Mouse (Mus musculus) CH12.LX (cell line): ENCODE measurements around the gene Ndufa4l2. TPM values are rescaled to one million over a fixed set of nuclear protein-coding genes. Genes with fewer than 3 reads are reported as not detected.
A peak's percentile ranks its signal among the peaks of the same experiment; 100 is the strongest.

Source experiments
- DNase-seq: peaks from one replicate; pipeline ENCODE4 v3.0.0-alpha.2; 2013; ENCODE audit errors: extremely low read depth
- H3K27ac ChIP-seq: 2 replicates; pipeline ENCODE4 v1.5.1; 2012; ENCODE audit warnings: low read depth, mild to moderate bottlenecking, control low read depth, moderate library complexity; ENCODE audit not compliant: insufficient read depth
- H3K27me3 ChIP-seq: replicated peaks from 2 replicates; pipeline ENCODE3; 2012; ENCODE audit warnings: inconsistent platforms
- H3K36me3 ChIP-seq, 2 experiments: replicated peaks in 1 of 2; 2 replicates each; pipeline versions ENCODE3 to v1.6.1; 2012; ENCODE audit warnings: inconsistent platforms in 1 of 2, low read length in 1 of 2, mild to moderate bottlenecking in 1 of 2, mixed read lengths in 1 of 2, moderate library complexity in 1 of 2; ENCODE audit not compliant: control insufficient read depth in 1 of 2, insufficient read depth in 1 of 2
- H3K4me1 ChIP-seq, 2 experiments: 2 replicates each; pipeline ENCODE4 v1.6.1; 2012; ENCODE audit warnings: inconsistent platforms in 1 of 2, moderate library complexity in 1 of 2; ENCODE audit not compliant: insufficient read depth in 2 of 2, control insufficient read depth in 1 of 2
- H3K4me2 ChIP-seq: 2 replicates; pipeline ENCODE4 v1.6.1; 2012; ENCODE audit warnings: low read depth, mild to moderate bottlenecking, control low read depth; ENCODE audit not compliant: poor library complexity, insufficient read depth, severe bottlenecking
- H3K4me3 ChIP-seq, 3 experiments: fragments of 150-350 bp in 1 of 3; sonication (generic) in 1 of 3; replicated peaks in 1 of 3; 2 replicates each; pipeline versions ENCODE3 to v1.5.1; 2011 to 2012; ENCODE audit warnings: low read depth in 2 of 3, low read length in 2 of 3, mild to moderate bottlenecking in 2 of 3, moderate library complexity in 2 of 3, control low read depth in 1 of 3, improper control_type of control experiment in 1 of 3, inconsistent platforms in 1 of 3, mixed read lengths in 1 of 3; ENCODE audit not compliant: poor library complexity in 1 of 3
- H3K79me2 ChIP-seq: replicated peaks from 2 replicates; pipeline ENCODE4 v1.6.1; 2012; ENCODE audit warnings: mild to moderate bottlenecking, moderate library complexity; ENCODE audit not compliant: control insufficient read depth, poor library complexity, insufficient read depth, severe bottlenecking; ENCODE audit errors: extremely low read depth
- H3K9ac ChIP-seq: 2 replicates; pipeline ENCODE4 v1.6.1; 2012; ENCODE audit warnings: low read depth, mild to moderate bottlenecking, control low read depth, moderate library complexity; ENCODE audit not compliant: insufficient read depth
- H3K9me3 ChIP-seq: replicated peaks from 2 replicates; pipeline ENCODE3; 2012; ENCODE audit warnings: low read length, inconsistent platforms, mixed read lengths
- BHLHE40 ChIP-seq: IDR thresholded peaks from 2 replicates; pipeline ENCODE4 v1.6.1; 2011; ENCODE audit warnings: mild to moderate bottlenecking, low read depth, low read length, improper control_type of control experiment
- CHD2 ChIP-seq: IDR thresholded peaks from 2 replicates; pipeline ENCODE4 v1.6.1; 2011; ENCODE audit warnings: low read length, improper control_type of control experiment
- CTCF ChIP-seq, 2 experiments: IDR thresholded peaks in 1 of 2; conservative IDR thresholded peaks in 1 of 2; 2 replicates each; pipeline ENCODE4 v1.5.1; 2011 to 2012; ENCODE audit warnings: low read depth in 2 of 2, low read length in 2 of 2, improper control_type of control experiment in 1 of 2, inconsistent platforms in 1 of 2, mild to moderate bottlenecking in 1 of 2, moderate library complexity in 1 of 2
- ELF1 ChIP-seq: IDR thresholded peaks from 2 replicates; pipeline ENCODE4 v1.6.1; 2014; ENCODE audit warnings: low read depth, mild to moderate bottlenecking, inconsistent platforms, low read length, improper control_type of control experiment
- EP300 ChIP-seq: IDR thresholded peaks from 2 replicates; pipeline ENCODE4 v1.6.1; 2011; ENCODE audit warnings: low read length, improper control_type of control experiment
- HCFC1 ChIP-seq: IDR thresholded peaks from 2 replicates; pipeline ENCODE4 v1.6.1; 2012; ENCODE audit warnings: low read depth, mild to moderate bottlenecking, inconsistent platforms, low read length, improper control_type of control experiment
- JUND ChIP-seq: conservative IDR thresholded peaks from 2 replicates; pipeline ENCODE4 v1.6.1; 2011; ENCODE audit warnings: low read depth, low read length, improper control_type of control experiment
- KAT2A ChIP-seq: IDR thresholded peaks from 2 replicates; pipeline ENCODE4 v1.6.1; 2012; ENCODE audit warnings: low read length, improper control_type of control experiment, inconsistent platforms; ENCODE audit not compliant: insufficient replicate concordance
- MAX ChIP-seq: IDR thresholded peaks from 2 replicates; pipeline ENCODE4 v1.6.1; 2011; ENCODE audit warnings: low read length, improper control_type of control experiment
- MAZ ChIP-seq: IDR thresholded peaks from 2 replicates; pipeline ENCODE4 v1.6.1; 2012; ENCODE audit warnings: low read depth, mild to moderate bottlenecking, inconsistent platforms, low read length, improper control_type of control experiment, moderate library complexity
- MEF2A ChIP-seq: IDR thresholded peaks from 2 replicates; pipeline ENCODE4 v1.6.1; 2014; ENCODE audit warnings: low read depth, mild to moderate bottlenecking, inconsistent platforms, low read length, improper control_type of control experiment, borderline replicate concordance
- MXI1 ChIP-seq: IDR thresholded peaks from 2 replicates; pipeline ENCODE4 v1.6.1; 2011; ENCODE audit warnings: mild to moderate bottlenecking, low read depth, low read length, improper control_type of control experiment
- MYC ChIP-seq: IDR thresholded peaks from 2 replicates; pipeline ENCODE4 v1.6.1; 2011; ENCODE audit warnings: low read depth, mild to moderate bottlenecking, improper control_type of control experiment, low read length
- RAD21 ChIP-seq: IDR thresholded peaks from 2 replicates; pipeline ENCODE4 v1.6.1; 2011; ENCODE audit warnings: low read depth, mild to moderate bottlenecking, low read length, improper control_type of control experiment, moderate library complexity
- SMC3 ChIP-seq: IDR thresholded peaks from 2 replicates; pipeline ENCODE4 v1.6.1; 2011; ENCODE audit warnings: low read depth, low read length, improper control_type of control experiment
- ZC3H11A ChIP-seq: IDR thresholded peaks from 2 replicates; pipeline ENCODE4 v1.6.1; 2012; ENCODE audit warnings: low read depth, mild to moderate bottlenecking, inconsistent platforms, low read length, improper control_type of control experiment
- ZNF384 ChIP-seq: IDR thresholded peaks from 2 replicates; pipeline ENCODE4 v1.6.1; 2012; ENCODE audit warnings: low read depth, low read length, improper control_type of control experiment, inconsistent platforms
- dilution Hi-C: fragments of 300-500 bp; cut with MboI; formaldehyde crosslinking; loops from 2 replicates; pipeline ENCODE4 v1.14.3; 2020; ENCODE audit warnings: low sequenced_read_pairs; ENCODE audit not compliant: extremely low pct_unique_long_range_greater_than_20kb, extremely low pct_ligation_motif_present
- in situ Hi-C: fragments of 300-500 bp; cut with MboI; formaldehyde crosslinking; loops from 3 replicates; pipeline ENCODE4 v1.14.3; 2019; ENCODE audit warnings: low sequenced_read_pairs, low pct_ligation_motif_present, low pct_unique_long_range_greater_than_20kb, mixed read lengths
- polyA plus RNA-seq: library from polyadenylated mRNA; unstranded; fragments of >175 nt; gene quantifications from 2 replicates; pipeline ENCODE4 v1.2.1, GENCODE M21; 2012; ENCODE audit warnings: low read depth; ENCODE audit not compliant: insufficient read length
- total RNA-seq, 2 experiments: library from RNA; depleted of rRNA; stranded (reverse); fragments of 300-350 nt in 1 of 2; fragments of >200 nt in 1 of 2; gene quantifications; 2 replicates each; pipeline ENCODE4 v1.2.3; 2012 to 2014

The Ndufa4l2 gene
- total and polyA plus RNA-seq, 3 experiments = 0.47 TPM; not detected in 2

- peaks cover 3% of the 10 kb centered on the region for H3K9me3 ChIP-seq
- TF ChIP-seq MEF2A = 0 out of 2 replicates have a peak, but pooled peaks have one; percentile 15
- TF ChIP-seq BHLHE40 = no peak
- TF ChIP-seq CHD2 = no peak
- 0 out of 2 replicates have a peak, but pooled peaks have one; percentile 11 for TF ChIP-seq EP300
- no peak for TF ChIP-seq KAT2A
- TF ChIP-seq RAD21 = peak; percentile 43
- TF ChIP-seq SMC3 = peak; percentile 77
- no peak for TF ChIP-seq MXI1
- no peak for TF ChIP-seq HCFC1
- peak in 1 of 2 experiments; percentile 72; a peak in 2 of 4 replicates for TF ChIP-seq CTCF (conservative IDR thresholded peaks at IDR 0.05 in 1 of 2, IDR thresholded peaks at IDR 0.05 in 1 of 2; ENCODE audit: low read depth in 2 of 2, low read length in 2 of 2)
- 0 out of 2 replicates have a peak, but pooled peaks have one; percentile 13 for TF ChIP-seq ELF1
- TF ChIP-seq MAZ = peak; percentile 21; the same call in 1 of the 2 replicates
- TF ChIP-seq, all 38 proteins: peak for 7
- in situ Hi-C loops (no loop called here), dilution Hi-C loops (no loop called here)
- Histone ChIP-seq H3K4me3 (no peak overlapping the region), H3K36me3 (peaks cover 20 to 25% of the 10 kb centered on the region in 2 experiments), H3K9ac (no peak overlapping the region), H3K27me3 (peaks cover 44% of the 10 kb centered on the region), H3K4me1 (peaks cover 23 to 39% of the 10 kb centered on the region in 2 experiments), H3K27ac (no peak overlapping the region), H3K4me2 (peak overlapping the region; percentile 19; the same call in 1 of the 2 replicates), H3K79me2 (no peaks in the 10 kb centered on the region)
- DNase-seq = peak; percentile 62
Measured at GRCm38 (mm10) chr10:127536586-127537314, 22.0 kb downstream of the Ndufa4l2 start.

GRCm38 (mm10) chr10:127537854-127538583, 23.3 kb downstream of the Ndufa4l2 start:
- H3K4me2 ChIP-seq = no peak overlapping the region
- peaks cover 33% of the 10 kb centered on the region for H3K27me3 ChIP-seq
- H3K27ac ChIP-seq = no peak overlapping the region
- H3K36me3 ChIP-seq = peaks cover 31 to 37% of the 10 kb centered on the region in 2 experiments
- peaks cover 23 to 39% of the 10 kb centered on the region in 2 experiments for H3K4me1 ChIP-seq
- dilution Hi-C loops (no loop called here), in situ Hi-C loops (no loop called here)
- peaks cover 3% of the 10 kb centered on the region for H3K9me3 ChIP-seq
- DNase-seq = peak; percentile 64
- H3K9ac ChIP-seq = no peak overlapping the region
- H3K4me3 ChIP-seq = no peak overlapping the region
- no peaks in the 10 kb centered on the region for H3K79me2 ChIP-seq
- peak; percentile 96 for TF ChIP-seq SMC3
- peak; percentile 19; the same call in 1 of the 2 replicates for TF ChIP-seq ZC3H11A
- TF ChIP-seq MAX = no peak
- peak; percentile 91 to 96 for TF ChIP-seq CTCF (conservative IDR thresholded peaks at IDR 0.05 in 1 of 2, IDR thresholded peaks at IDR 0.05 in 1 of 2; ENCODE audit: low read depth in 2 of 2, low read length in 2 of 2)
- TF ChIP-seq RAD21 = peak; percentile 71
- no peak for TF ChIP-seq HCFC1
- 0 out of 2 replicates have a peak, but pooled peaks have one; percentile 36 for TF ChIP-seq MAZ
- no peak for TF ChIP-seq JUND
- no peak for TF ChIP-seq MXI1
- no peak for TF ChIP-seq CHD2
- no peak for TF ChIP-seq ZNF384
- TF ChIP-seq MYC = 0 out of 2 replicates have a peak, but pooled peaks have one; percentile 54
- TF ChIP-seq, all 38 proteins: peak for 6
